Mouse (Mus musculus) erythroblast, embryonic 14.5 days (primary cell): ENCODE measurements around the gene Ap1ar.

Source experiments
- GATA1 ChIP-seq: IDR thresholded peaks from 2 replicates; pipeline ENCODE4 v1.6.1; 2012; ENCODE audit warnings: low read length, inconsistent platforms, mixed read lengths
- TAL1 ChIP-seq: IDR thresholded peaks from 3 replicates; pipeline ENCODE4 v1.6.1; 2012; ENCODE audit warnings: low read length, inconsistent platforms, mixed read lengths

DNA sequence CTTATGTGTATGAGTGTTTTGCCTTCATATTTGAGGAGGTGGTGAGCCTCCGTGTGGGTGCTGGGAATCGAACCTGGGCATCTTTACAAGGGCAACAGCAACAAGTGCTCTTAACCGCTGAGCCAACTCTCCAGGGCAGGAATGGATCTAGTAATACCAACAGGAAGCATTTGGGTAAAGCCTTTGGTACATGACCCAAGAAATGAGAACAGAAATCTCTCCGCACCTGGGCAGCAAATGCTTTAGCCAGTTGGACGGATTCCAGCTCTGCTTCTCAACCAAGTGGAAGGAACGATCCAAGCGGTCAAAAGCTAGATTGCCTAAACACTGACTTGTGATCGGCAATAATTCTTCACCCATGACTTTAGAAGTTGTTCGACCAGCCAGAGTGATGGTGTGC is 56.4 kb downstream of the Ap1ar start:
- TF ChIP-seq GATA1, result no peak
- TF ChIP-seq TAL1, result no peak
